Mouse (Mus musculus): ENCODE results near the gene Sema5b.

Sema5b gene

DNA sequence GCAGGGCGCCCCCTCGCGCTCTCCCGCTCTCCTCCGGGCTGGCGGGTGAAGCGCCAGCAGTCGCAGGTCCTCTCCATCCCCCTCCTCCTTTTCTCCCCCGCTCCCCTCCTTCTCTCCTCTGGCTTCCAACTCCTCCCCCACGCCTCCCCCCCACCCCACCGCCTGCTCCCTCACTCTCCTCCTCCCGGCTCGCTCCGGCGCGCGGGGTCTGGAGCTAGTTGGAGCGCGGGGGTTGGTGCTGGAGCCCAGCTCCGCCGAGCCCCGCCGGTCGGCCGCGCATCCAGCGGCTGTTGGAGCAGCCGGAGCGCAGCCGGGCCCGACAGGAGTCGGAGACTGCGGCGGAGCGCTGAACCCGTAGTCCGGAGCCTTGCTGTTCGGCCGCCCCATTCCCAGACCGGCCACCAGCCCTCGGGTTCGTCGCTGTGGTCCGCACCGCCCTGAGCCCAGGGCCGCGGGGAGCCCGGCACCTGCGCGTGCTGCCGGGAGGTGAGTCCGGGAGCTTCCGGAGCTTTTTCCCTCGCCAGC is at the start of gene Sema5b:
Gene Sema5b (plus strand): TSS at position 29 of the 525 bp plus-strand sequence.
- peak; percentile 91 for DNase-seq (ENCODE audit: extremely low spot score)

DNA sequence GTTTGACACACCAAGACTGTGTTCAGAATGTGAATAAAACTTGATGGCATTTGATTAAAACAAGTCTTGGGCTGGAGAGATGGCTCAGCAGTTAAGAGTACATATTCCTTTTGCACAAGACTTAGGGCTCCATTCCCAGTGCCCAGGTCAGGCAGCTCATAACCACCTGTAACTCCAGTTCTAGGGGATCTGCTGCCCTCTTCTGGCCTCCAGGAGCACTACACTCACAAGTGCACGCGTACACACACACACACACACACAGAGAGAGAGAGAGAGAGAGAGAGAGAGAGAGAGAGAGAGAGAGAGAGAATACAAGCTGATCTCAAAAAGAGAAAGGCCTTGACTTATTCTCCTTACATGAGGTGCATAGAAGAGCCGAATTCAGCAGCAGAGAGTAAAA is 40.6 kb upstream of the Sema5b start:
- DNase-seq (ENCODE audit: extremely low spot score): no peak

DNA sequence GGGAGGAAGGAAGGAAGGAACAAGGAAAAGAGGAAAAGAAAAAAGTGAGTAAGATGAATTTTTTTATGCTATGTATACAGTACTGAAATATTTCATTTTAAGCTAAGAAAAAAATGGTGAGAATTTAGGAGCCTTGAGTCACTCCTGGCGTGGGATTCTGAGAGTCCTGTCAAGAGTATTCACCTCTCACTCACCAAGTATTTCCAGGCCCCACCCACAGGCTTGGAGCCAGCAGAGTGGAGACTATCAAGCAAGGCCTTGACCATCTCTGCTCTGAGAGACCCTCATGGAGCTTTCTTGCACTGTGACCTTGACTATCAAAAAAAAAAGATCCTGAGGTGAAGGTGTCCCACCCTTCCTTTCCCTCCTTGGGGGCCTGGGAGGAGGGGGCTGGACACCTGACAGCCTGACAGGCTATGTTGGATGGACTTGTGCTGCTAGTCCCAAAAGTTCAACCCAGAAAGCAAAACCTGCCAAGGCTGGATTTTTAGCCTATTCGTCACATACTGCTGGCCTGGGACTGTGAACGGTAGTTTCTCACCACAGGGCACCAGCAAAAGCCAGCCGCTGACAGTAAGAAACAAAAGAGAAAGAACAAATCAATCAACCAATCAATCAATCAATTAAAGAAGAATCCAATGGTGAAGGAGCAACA is 39.7 kb upstream of the Sema5b start:
- no peak for DNase-seq (ENCODE audit: extremely low spot score)

DNA sequence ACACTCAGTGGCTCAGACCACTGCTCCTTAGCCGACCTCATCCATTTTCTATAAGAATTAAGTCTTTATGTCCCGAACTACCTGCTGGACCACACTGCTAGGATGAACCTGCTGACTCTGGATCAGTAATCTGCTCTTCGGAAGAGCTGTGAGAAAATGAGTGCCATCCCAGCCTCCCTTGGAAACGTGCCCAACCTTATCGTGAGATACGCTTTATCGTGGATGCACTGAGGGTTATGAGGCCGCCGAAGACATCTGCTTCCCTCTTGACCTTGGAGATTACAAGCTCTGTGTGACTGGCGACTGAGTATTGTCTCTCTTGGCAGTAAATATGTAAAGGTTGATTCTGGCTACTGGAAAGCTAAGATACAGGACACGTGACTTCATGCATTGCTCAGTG is 38.5 kb upstream of the Sema5b start:
- DNase-seq (ENCODE audit: extremely low spot score): no peak

DNA sequence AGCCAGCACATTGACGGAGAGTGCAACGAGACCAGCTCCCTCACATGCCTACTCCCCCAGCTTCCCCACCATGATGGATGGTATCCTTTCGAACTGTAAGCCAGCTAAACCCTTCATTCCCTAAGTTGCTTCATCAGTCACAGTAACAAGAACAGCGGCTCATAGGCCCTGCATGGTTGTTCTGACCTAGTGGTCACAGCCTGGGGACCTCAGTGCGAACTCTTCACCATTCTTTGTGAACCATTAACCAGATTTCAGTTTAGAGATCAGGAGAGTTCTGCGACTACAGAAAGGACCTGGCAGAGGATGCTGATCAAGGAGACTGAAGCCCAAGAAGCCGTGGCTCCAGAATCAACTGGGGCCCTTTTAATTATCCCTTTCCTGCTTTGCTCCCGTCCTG is 36.7 kb upstream of the Sema5b start:
- no peak for DNase-seq (ENCODE audit: extremely low spot score)

DNA sequence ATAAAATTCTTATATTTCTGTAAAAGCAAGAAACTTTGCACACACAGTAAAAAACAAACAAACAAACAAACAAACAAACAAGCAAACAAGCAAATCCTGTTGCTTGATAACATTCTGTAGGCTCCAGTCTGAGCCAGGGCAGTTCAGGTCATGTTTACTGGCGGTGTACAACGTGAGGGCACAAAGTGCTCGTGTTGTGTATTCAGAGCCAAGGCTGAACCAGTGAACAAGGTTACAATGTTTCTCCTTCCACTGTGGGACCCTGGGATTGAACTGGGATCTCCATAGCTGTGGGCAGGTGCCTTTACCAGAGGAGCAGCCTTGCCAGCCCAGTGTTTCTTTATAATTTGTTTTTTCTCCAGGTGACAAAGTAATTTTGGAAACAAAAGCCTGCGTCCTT is 35.2 kb upstream of the Sema5b start:
- DNase-seq (ENCODE audit: extremely low spot score): no peak

DNA sequence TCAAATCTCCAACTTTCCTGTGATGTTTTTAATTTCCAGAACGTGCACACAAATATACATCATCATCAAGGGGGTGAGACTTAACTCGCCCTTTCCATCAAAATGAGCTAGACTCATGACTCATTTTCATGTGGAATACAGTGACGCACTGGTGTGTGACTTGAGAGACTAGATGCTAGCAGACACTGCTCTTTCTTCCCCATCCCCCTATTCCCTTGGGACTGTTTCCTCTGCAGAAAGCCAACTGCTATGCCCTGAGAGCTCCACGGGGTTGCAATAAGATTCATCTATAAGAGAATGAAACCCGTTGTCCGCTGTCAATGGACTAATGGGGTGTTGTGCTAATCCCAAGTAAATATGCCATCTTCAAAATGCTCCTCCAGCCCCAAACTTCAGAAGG is 32.4 kb upstream of the Sema5b start:
- no peak for DNase-seq (ENCODE audit: extremely low spot score)

DNA sequence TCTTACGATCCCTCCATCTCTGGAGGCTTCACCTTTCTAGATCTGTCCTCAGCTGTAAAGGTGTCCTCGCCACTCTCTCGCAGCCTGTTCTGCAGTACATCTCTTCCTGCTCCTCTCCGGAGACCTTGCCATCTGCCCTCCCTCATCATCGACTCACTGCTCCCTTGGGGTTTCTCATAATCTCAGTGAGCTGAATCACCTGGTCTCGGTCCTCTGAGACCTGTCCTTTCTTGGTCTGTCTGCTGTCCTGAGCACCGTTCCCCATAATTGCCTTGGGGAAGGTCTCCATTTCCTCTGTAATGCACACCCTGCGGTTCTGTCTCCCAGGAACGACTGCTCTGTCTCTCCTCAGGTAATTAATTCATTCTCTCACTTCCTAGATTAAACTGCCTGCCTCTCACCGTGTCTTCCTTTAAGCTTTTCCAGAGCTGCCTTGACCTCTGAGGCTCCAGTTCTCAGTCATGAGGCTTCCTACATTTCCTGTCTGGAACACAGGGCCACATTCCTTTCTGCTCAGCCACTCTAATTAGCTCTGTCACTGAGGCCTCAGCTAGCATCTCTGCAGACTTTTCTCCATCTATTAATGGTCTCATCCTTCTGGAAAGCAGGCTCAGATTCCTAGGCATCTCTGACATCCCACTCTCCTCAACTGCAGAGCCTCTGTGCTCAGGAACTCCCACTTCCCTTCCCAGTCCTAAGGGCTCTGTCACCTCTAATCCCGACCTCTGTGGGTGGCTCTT is 31.4 kb upstream of the Sema5b start:
- DNase-seq (ENCODE audit: extremely low spot score): no peak

DNA sequence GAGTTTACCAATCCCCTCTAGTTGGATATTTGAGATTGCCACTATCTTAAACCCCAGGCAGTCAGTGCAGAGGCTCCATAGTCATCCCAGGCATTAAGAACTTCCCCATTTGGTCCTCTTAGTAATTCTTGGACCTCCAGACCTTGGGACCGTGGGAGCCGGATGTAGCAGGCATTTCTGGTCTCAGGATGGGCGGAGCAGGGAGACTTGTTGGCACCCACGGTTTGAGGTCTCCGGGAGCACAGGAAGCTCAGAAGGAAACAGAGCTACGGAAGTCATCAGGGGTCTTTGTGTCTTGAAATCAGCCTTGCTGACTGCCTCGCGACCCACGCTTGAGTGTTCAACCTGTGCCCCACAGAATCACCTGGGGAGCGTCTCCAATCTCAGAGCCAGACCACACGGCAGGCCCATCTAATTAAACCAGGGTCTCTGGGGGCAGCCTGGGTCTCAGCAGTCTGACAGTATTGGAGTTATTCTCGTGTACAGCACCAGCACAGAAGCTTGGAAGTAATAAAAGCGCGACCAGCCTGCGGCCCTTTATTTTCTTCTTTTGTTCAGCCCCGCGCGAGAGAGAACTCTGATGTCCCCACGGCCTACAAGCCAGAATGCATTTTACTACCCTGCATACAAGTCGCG is 24.9 kb upstream of the Sema5b start:
- DNase-seq (ENCODE audit: extremely low spot score): no peak

DNA sequence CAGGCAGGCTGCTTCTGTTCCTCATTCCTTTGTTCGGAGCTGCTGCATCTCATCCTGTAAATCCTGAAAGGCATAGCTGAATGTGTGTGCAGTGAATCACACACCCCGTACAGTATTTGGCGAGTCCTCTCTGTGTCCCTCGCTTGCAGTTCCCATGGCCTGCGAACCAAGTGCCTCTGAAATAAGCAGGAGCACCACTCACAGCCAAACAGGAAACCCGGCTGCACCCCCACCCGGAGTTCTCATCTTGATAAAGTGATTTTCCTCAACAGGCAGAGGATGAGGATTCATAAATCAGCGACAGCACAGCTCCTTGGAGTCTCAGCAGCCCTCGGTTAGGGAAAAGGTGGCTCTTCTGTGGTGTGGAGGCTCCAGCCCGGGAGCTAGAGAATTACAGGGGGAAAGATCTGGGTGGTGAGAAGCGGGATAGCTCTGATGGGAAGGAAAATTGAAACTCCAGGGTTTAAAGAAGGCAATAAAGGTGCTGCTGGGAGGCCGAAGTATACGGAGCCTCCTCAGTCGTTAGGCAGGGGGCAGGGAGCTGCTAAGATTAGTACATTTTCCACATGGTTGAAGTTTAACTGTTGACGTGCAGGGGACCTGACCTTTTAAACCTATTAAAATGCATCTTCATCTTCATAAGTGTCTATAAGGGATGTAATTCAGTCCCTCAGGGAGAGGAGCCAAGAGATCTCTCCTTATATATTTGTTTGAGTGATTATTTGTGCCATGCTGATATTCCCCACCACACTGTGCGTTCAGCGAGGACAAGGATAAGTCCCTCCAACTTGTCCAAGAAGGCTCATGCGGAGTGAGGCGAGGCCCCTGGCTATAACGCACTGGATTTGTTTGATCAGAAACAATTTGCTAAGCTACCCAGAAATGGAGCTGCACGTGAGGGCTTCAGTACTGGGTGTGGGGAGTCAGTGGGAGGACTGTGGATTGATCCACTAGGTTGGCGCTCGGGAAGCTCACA is 22.7 kb upstream of the Sema5b start:
- no peak for DNase-seq (ENCODE audit: extremely low spot score)

DNA sequence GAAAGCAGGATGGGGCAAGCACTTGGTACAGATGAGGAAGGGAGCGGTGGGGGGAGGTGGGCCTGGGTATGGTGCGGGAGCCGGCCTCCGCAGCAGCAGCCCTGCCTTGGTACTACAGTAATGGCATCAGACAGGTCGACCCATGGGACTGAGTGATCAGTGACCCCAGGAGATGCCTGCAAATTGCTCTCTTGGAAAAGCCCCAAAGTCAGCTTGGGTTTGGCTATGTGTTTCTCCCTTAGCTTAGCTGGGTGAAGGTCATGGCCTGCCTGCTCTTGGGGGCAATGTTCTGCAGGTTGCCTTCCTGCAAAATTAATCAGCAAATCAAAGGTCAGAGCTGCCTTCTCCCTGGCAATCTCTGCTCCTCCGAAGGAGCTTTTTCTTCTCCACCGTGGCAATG is 21.7 kb upstream of the Sema5b start:
- no peak for DNase-seq (ENCODE audit: extremely low spot score)

DNA sequence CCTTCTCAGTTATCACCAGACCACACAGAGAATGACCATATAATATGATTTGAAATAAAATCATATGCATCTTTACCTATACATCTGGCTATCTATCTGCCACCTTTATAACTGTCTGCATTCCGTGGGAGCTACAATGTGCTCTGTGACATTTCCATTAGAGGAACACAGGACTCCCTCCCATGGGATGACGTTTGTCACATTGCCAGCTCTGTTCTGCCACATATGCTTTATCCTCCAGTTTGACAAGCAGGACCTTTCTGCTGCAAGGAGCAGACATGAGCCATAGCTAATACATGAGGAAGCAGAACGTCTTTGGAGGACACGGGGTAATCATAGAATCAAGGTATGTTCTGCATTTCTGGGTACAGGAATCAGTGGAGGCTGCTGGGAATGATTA is 16.7 kb upstream of the Sema5b start:
- DNase-seq (ENCODE audit: extremely low spot score): no peak

DNA sequence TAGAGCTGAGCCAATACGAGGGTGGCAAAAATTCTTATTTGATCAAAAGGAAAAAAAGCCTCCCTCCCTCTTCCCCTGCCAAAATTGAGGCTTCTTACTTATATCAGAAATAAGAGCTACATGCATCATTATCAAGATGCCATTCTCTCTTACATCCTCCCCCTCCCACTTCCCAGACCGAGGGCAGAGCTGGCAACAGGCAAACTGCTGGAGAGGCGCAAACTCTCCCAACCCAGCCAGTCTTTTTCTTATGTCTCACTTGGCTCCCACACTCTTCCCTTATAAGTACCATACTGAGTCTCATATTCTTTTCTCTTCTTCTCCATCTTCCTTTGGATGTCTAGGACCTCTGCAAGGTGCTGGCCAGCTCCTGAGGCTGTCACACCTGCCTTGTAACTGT is 6.3 kb upstream of the Sema5b start:
- no peak for DNase-seq (ENCODE audit: extremely low spot score)

DNA sequence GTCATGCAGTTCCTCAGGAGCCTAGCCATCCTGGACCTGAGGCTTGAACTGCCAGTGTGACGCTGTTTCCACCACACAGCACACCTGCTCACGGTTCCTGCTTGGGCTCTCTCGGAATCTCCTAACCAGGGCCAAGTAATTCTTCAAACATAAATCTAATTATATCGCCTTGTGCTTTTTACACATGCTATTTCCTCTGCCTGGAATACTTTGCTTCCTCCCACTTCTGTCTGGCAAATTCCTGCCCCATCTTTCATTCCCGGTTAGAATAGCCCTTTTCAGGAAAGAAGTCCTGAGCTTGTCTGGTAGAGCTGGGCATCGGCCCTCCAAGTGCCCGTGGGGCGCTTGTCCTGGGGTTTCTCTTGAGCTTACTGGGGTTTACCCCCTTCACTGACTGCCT is 3.3 kb upstream of the Sema5b start:
- DNase-seq (ENCODE audit: extremely low spot score): no peak

DNA sequence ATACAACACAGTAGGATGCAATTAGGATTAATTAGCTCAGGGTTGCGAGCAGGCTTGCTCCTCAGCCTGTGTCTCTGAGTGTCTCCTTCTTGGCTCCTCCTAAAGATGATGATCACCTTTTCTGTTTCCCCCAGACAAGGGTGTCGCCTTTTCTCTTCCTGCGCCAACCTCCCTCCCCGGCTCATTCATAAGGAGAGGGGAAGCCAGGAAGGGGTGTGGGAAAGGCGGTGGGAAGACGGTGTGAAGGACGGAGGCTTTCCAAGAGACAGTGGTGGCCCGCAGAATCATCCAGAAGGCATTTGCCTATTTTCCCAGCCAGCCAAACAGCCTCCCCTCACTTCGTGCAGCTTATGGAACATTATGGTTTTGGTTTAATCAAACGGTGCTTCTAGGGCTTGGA is 1.9 kb upstream of the Sema5b start:
- no peak for DNase-seq (ENCODE audit: extremely low spot score)

DNA sequence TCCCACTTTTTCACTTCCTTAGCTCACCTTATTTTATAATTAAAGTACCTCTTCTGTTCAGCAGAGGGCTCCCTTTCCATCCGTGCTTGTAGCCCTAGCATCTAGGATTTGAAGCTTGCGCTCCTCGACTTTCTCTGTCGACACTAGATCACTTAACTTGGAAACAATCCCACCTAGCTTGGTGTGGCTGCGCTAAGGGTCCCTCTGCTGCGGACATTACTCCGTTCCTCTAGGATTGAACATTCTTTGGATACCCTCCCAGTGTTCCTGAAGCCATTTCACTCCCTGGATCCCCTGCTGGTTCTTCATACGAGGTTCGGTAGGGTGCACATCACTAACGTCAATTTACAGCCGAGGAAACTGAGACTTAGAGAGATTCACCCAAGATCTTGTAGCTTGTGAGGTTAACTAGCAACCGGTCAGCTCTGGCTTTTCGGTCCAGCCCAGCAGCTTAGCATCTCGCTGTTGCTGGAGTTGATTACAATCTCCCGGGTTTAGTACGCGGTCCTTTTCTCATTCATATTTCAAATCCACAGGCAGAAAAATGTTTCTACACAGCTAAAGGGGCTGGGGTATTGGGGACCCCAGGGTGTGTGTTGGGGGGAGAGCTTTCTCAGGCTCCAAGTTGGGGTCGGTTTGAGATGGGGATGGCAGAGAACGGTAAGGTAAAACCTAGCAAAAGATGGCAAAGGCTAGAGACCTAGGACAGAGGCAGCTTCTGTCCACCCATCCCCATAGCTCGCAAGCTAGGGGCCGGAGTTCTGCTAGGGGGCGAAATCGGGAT is 420 bp upstream of the Sema5b start:
- peak; percentile 63 for DNase-seq (ENCODE audit: extremely low spot score)

DNA sequence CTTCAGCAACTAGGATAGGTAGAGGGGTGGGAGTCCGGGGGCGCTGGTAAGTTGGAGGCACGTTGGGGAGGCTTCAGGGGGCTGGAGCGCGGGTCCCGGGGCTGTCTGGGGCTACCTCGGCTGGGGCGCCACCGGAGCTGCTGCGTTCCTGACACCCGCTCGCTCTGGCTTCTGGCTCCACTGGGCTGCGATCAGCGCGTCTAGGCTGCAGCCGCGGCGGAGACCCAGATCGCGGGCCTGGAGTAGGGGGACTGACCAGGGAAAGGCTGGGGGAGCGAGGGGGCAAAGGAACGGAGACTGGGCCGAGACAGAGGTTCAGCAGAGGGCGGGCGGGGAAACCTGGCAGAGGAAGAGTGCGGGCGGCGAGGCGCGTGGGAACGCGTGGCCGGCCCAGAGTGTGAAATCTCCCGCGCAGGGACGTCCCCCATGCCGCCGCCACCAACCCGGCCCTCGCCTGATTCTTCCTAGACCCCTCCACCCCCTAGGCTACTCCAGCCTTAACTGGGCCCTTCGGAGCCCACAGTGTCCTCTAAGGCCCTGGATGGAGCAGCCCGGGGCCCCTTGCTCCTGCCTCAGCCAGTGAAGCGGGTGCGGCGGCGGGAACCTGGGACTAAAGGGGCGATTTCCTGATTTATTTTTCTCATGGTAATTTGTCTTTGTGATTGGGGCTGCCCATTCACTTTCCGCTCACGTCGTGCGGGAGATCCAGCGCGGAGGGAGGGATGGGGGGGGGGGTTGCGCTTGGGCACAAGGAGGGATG is 896 bp downstream of the Sema5b start:
- peak; percentile 57 for DNase-seq (ENCODE audit: extremely low spot score)

DNA sequence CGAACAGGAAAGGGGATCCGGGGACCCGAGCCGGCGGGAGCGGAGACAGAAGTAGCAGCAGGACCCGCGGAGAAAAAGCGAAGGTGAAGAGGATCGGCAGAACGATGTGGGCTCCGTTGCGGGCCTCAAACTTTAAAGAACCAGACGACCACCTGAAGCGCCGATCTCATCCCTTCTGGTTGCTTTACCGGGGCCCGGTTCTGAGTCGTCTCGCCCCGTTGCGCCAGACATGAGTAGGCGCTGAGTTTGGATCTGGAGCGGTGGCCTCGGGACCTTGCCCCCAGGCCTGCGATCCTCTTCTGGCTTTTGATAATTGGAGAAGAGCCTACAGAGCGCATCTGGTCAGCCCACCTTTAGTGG is 1.5 kb downstream of the Sema5b start:
- no peak for DNase-seq (ENCODE audit: extremely low spot score)

DNA sequence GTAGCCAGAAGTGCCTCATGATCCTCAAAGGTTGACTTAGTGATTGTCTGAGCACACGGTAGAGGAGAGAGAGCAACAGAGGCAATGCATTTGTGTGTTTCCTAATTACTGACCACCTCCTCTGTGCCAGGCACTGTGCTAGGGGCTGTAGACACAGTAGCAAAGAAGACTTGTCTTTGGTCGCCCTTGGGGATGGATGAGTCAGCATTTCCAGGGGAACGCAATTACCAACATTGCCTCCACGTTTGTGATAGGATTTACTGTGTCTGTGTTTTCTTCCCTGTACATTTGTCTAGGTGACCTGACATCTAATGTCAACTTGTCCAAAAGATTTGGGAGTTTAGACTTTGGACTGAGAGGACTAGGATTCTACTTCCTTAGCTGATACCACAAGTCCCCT is 4.8 kb downstream of the Sema5b start:
- no peak for DNase-seq (ENCODE audit: extremely low spot score)

DNA sequence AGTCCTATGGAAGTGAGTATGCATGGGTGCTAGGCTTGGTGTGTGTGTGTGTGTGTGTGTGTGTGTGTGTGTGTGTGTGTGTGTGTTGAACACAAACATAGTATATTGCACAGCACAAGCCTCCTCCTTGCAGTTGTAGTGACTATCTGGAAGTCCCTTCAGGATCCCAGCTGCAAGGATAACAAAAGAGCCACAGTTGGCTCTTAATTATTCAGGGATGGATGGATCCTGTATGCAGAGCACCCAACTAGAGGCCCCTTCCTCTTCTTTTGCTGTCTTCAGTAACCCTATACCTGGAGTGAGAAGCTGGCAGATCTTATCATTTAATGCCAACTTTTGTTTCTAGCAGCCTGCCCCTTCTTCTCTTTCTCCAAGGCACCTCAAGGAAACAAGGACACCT is 7.0 kb downstream of the Sema5b start:
- DNase-seq (ENCODE audit: extremely low spot score): no peak
